Mouse (Mus musculus): ENCODE measurements around the gene Sacs.

The Sacs gene

DNA sequence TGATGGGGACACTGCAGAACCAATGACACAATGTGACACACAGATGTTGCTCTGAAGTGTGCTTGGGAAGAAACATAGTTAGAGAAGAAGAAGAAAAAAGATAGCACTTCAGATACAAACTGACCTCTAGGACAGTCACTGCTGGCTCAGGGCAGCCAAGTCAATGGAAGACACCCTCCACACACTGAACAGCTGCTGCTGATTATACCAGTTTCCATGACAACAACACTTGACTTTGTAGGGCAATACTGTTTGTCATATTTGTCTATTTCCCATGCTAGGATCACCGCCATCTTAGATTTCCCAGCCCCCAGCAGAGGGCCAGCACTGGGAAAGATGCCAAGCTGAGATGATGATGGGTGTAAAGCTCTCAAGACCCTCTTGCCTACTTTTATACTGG, 22.7 kb downstream of the Sacs start:
- in situ Hi-C loops (cut with MboI), result no loop called here

DNA sequence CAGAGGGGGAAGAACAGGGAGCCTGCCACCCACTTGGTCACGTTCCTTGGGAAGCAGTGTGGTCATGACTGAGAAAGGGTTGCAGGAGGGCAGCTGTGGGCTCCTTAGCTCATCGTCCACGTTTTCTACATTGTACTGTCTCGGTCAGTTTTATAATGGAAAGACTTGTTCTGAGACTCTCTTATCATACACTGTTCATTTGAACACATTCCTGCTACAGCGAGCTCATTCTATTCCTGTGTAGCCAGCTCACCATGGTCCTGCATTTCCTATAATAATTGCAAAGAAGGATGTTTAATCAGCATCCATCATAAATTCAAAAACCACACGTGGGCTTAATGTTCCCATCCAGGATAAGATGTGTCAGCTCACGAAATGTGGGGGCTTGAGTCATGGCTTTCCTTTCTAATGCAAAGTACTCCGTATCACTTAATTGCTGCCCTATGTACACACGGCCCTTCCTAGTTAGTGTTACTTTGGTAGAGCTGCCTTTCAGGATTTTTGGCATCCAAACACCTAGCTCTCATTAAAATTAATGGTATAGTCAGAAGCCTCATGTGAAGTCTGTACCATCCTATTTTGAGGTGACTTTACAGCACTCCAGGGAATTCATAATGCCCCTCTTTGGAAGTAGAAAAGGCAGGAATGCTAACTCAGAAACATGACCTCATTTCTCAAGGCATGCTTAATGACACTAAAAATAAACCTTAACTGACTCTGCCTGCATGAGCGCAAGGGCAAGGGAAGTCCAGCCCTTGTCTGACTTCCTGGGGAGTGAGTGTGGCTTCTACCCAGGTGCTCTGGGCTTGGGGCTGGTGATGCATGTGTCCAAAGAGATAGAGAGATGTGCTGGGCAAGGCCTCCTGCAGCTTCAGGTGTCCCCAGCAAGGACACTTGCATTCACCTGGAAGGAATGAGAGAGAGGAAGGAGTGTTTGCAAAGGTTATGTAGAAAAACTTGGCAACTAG, 23.4 kb downstream of the Sacs start:
- in situ Hi-C loops (cut with MboI), result no loop called here

DNA sequence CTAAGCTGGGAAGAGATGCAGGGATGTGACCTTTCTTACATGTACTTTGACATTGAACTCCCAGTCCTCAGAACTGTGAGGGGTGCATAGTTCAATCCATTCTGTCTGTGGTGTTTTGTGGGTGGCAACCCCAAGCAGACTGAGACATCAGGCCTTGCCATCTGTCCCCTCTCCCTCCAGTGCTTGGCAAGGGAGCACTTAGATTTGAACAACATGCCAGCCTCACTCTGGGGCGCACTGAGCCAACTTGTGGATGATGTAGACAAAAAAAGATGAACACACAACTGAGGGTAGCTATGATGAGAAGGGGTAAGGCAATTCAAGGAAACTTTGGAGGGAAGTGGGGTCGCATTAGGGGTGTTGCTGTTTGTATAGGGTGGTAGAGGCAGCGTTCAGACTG, 26.2 kb downstream of the Sacs start:
- in situ Hi-C loops (cut with MboI), result no loop called here

DNA sequence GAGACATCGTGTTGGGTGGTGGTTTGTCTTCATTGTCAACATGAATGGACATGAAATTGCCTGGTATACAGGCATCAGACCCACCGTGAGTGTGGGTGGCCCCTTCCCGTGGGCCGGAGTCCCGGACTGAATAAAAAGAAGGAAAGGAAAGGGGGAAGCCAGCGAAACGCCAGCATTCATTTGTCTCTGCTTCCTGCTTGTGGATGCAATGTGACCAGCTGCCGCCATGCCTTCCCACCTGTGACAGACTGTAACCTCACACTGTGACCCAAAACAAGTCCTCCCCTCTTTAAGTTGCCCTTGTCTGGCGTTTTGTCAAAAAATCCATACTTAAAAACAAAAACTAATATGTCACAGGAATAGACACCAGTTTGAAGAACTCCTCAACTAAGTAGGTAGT, 27.7 kb downstream of the Sacs start:
- in situ Hi-C loops (cut with MboI), result no loop called here

DNA sequence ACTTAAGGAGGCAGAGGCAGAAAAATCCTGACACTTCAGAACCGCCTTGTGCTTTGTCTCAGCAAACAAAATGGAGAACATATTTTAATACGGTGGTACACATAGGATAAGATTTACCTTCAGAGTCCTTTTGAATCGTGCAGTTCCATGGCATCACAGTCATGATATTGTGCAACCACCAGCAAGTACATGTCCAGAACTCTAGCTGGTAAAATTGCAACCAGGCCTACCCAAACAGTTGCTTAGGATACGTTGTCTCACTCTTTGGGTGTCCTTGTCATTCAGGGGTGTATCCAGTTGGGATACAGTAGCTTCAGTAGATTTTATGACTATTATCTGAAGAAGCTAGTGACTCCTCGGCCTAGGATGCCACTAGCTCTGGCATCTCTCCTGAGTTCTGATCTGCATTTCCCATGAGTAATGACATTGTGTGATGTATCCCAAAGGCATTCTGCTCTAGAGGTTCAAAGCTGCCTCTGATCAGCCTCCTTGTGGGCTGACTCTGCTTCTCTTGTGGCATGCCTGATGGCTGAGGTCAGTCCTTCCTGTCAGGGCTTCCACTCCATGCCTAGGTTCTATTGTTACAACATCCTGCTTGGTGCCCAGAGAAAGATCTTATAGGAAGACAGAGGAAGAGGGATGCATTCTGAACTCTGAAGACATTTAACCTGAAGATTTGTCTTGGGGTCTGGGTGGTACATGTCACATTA, 33.2 kb downstream of the Sacs start:
- in situ Hi-C loops (cut with MboI), result no loop called here

DNA sequence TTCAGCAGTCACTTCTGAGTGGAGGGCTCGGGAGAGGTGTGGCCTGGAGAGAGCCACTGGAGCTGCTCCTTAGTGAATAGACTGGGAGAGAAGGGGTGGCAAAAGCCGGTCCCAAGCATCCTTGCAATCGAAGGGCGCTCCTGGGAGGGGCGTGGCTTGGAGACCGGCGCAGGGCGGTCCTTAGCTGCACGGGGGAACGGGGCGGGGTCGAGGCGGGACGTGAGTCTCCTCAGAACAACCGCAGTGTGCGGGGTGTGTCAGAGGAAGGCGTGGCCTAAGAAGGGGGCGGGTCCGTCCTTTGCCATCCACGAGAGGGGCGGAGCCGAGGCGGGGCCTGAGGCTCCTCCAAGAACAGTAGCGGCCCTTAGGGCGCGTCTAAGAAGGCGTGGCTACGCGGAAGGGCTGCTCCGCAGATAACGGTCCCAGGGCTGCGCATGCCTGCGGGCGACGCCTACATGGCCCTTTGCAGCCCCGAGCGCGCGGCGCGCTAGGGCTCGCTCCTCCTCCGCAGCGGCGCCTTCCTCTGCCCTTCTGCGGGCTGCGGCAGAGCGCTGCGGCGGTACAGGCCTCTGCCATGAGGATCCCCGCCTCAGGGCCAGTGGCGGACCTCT, 34.4 kb downstream of the Sacs start:
- in situ Hi-C loops (cut with MboI), result no loop called here

DNA sequence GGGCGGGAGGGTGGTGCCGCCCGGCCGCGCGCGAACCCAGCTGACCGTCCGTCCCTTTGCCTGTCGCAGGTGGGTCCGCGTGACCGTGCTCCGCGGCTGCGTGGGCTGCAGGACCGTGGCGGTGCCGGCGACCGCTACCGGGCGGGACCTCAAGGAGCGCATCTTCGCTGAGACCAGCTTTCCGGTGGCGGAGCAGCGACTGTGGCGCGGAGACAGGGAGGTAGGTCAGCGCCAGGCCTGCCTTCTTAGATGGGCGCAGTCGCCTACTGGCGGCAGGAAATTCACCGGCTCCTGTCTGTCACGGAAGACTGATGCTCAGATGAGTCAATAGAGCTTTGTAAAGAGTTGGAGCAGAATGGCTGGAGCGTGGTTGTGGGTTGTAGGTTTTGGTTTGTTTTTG, 35.0 kb downstream of the Sacs start:
- in situ Hi-C loops (cut with MboI), result no loop called here

DNA sequence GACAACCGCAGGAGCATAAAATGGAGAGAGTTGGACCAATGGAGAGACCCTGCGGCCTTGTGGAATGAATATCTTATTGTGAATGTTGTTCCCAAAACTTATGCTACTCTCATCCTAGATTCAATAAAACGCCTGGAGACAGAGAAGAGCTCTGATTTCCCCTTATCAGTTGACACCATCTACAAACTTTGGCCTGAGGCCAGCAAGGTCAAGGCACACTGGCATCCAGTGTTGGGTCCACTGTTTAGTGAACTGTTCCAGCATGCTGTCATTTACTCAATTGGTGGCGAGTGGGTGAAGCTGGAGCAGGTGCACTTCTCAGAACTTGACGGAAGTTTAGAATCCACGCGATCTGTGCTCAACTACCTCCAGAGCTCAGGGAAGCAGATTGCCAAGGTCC, 53.6 kb downstream of the Sacs start:
- in situ Hi-C loops (cut with MboI), result no loop called here

DNA sequence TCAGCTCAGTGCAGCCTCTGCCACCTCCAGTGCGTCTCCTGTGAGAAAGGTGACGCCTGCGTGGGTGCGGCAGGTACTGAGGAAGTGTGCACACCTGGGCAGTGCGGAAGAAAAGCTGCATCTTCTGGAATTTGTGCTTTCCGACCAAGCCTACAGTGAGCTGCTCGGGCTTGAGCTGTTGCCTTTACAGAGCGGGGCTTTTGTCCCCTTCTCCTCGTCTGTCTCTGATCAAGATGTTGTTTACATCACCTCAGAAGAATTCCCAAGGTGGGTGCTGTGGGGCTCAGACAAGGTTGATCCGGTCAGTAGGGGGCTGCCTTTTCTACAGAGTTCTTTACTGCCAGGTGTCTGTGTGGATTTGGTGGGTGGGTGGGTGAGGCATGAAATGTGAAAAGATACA, 54.1 kb downstream of the Sacs start:
- in situ Hi-C loops (cut with MboI), result no loop called here

DNA sequence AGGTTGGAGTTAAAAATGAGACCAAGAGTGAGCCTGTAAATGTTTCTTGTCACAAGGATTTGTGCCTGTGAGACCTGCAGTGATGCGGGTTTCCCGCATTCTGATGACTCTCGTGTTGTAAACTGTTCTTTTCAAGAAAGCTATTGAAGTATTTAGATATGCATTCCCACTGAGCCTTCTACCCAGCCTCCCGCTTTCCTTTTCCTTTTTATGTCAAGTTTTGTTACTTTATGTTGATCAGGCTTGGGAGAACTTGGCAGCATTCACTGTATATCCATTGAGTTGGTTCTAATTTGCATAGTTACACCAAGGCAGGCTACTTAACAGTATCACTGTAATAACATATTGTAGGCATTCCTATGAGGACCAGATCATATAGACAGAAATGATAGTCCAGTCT, 56.2 kb downstream of the Sacs start:
- in situ Hi-C loops (cut with MboI), result no loop called here

DNA sequence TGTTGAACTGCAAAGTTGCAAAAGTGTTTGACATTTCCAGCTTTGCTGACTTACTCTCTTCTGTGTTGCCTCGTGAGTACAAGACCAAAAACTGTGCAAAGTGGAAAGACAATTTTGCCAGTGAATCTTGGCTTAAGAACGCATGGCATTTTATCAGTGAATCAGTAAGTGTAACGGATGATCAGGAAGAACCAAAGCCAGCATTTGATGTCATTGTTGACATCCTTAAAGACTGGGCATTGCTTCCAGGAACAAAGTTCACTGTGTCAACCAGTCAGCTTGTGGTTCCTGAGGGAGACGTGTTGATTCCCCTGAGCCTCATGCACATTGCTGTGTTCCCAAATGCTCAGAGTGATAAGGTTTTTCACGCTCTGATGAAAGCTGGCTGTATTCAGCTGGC, 71.9 kb downstream of the Sacs start:
- in situ Hi-C loops (cut with MboI), result no loop called here

DNA sequence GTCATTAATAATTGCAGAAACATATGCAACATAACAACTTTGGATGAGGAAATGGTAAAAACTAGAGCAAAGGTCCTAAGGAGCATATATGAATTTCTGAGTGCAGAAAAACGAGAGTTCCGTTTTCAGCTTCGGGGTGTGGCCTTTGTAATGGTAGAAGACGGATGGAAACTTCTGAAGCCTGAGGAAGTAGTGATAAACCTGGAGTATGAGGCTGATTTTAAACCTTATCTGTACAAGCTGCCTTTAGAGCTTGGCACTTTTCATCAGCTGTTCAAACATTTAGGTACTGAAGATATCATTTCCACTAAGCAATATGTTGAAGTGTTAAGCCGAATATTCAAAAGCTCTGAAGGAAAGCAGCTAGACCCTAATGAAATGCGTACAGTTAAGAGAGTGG, 73.5 kb downstream of the Sacs start:
- in situ Hi-C loops (cut with MboI), result no loop called here

DNA sequence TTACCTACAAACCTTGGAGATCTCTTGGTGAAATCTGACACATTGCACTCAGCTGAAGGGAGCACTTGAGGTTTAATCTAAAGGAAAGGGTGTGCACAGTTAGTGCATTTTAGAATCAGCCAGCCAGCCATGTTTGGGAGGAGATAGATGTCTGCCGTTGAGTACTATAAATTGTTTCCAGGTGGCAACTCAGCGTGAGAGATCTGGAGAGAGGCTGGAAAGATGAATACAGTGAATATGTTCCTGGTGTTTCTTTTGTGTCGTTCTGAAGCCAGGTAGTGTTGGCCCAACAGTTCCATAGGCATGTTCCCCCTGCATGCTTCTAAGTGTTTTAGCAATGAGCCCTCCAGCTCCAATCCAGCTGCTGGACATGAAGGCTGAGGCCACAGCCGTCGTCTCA, 82.9 kb downstream of the Sacs start:
- in situ Hi-C loops (cut with MboI), result no loop called here

DNA sequence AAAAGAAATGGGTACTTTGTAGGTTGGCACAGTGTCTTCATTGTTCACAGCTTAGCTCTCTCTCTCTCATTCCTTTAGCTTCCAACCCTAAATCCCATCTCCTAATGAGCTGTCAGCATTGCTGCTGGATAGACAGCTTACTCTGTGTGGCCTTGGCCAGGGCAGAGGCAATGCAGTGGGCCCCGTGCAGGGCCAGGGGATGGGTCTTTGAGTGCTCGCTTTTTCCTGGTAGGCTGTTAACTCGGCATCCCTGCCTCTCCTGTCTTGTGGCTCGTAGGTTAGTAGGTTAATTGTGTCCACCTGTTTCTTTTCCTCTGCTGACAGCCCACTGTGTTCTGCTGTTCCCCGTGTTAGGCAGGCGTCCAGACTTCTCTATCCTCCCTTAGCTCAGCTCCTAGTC, 84.2 kb downstream of the Sacs start:
- in situ Hi-C loops (cut with MboI), result no loop called here

DNA sequence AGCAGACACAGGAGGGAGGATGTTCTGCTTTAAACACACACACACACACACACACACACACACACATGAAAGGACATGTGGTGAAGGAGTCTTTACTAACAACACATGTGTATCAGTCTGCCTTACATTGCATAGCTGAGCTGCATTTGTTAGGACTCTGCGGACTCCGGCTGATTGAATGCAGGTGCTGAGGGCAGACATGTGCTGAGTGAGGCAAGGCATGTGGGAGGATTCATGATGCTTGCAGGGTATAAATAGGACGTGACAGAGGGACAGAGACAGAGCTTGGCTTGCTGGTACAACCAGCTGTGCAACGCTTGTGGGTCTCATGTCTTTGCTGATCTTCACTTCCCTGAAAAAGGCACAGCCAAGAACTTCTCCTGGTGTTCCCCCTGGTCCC, 85.5 kb downstream of the Sacs start:
- in situ Hi-C loops (cut with MboI), result no loop called here

DNA sequence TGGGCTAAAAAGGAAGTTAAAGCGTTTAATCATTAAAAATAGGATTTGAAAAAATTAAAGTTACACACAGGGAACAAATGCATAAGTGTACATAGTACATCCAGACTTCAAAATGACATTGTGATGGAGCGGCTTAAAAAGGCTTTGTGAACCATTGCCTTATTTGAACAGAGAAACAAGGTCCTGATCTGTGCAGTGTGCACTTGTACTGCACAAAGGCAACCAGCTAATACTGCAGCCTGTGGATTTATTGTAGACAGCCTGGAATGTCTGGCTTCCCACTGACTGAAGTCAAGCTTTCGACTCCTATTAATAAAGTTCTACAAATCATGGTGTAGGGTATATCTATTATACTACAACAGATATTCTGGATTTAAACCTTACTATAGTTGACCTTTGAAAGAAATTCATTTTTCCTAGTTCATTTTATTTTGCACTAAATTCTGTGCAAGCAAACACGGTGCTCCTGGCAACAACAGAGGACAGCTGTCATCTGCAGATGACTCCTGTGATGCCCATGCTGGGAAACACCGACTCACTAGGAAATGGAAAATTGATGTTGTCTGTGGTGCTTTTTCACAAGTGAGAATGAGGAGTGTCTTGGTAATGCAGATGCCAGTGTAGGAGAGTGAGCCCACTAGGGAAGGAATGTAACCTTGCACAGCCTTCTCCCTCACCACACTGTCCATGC, 86.3 kb downstream of the Sacs start:
- in situ Hi-C loops (cut with MboI), result no loop called here

DNA sequence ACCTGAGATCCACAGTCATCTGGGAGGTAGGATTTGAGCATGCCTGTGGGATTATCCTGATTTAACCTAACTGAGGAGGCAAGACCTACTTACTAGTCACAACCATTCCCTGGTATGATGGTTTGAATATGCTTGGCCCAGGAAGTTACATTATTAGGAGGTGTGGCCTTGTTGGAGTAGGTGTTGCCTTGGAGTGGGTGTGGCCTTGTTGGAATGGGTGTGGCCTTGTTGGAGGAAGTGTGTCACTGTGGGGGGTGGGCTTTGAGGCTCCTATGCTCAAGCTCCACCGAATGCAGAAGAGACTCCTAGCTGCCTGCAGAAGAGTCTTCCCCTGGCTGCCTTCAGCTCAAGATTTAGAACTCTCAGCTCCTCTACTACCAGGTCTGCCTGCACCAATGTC, 87.9 kb downstream of the Sacs start:
- in situ Hi-C loops (cut with MboI), result no loop called here

DNA sequence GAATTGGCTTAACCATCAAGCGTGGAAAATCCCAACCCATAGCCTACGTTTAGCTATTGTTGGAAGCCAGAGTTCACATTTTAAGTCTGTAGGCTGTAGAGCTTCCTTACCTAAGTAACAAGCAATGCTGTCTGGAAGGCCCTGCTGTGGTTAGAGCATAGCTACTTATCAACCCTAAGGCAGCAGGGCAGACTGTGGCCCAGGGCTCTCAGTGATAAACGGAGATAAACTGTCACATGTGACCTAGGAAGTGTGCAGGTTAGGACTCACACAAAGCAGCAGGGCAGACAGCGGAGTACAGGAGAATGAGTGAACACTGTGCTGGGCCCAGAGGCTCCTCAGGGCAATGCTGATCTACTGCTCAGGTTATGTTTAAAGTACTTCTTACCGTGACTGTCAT, 91.5 kb downstream of the Sacs start:
- in situ Hi-C loops (cut with MboI), result no loop called here

DNA sequence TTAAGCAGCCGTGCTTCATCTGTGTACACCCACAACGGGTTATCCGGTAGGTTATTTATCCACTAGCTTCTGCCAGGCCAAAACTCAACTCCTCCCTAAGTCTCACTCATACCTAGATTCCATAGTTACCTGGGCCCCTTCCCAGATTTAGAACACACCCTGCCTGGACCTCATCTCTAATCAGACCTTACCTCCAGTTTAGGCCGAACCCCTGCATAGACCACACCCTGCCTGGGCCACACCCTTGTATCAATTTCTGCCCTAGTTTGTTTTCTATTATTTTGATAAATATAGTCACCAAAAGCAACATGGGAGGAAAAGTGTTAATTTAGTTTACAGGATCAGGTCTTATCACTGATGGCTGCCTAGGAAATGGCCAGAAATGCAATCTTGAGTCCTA, 91.9 kb downstream of the Sacs start:
- in situ Hi-C loops (cut with MboI), result no loop called here

DNA sequence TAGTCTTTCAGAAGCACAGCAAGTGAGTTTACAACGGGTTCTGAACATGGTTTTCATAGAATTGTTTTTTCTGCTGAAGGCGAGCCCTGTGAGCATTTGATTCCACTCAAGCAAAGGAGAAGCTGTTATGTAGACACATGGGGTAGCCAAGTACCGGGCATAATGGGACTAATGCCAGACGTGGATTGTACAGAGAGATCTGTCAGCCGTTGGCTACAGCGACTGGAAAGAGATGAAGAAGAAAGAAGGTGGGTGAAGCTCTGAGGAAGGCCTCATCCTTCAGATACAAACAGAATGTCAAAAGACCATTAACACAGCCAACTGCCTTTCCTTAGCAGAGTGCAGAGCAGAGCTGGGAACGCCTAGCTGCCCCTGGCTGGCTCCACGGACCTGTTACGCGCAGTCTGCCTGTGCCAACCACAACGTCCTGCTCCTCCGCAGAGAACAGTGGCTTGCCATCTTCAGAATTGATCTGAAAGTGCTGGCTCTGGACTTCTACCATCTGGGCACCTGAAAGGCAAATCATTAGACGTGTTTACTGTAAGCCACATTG, 93.8 kb downstream of the Sacs start:
- in situ Hi-C loops (cut with MboI), result no loop called here

DNA sequence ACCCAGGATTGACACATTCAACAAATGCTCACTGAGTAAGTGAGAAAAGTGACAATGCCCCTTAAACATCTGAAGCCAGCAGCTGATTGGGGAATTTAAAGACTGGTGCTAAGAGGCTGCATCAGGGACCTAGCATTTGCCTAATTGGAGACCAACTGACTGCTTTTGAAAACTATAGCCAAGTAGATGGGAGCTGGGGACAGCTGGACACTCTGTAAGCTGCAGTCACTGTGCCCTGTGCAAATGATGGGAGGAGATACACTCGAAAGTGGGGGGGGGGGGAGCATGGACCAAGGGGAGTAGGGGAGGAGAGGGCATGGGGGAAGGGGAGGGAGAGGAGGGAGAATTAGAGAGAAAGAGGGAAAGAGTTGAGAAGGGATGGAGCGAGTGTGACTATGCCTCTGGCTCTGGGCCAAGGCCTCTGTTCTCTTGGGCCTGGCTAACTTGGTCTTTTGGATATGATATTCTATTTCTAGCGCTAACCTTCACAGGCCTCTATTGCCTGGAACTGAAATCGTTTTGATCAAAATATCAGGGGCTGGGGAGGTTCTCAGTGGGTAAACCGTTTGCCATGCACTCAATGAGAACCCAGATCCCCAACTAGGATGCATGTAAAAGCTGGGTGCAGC, 97.7 kb downstream of the Sacs start:
- in situ Hi-C loops (cut with MboI), result no loop called here
